Mouse (Mus musculus): ENCODE data around the gene Gm21970.

Gene Gm21970

GRCm38 (mm10) chr16:91463400-91463799 lies 71.9 kb downstream of the Gm21970 start:
- DNase-seq (ENCODE audit: low spot score): no peak

DNA sequence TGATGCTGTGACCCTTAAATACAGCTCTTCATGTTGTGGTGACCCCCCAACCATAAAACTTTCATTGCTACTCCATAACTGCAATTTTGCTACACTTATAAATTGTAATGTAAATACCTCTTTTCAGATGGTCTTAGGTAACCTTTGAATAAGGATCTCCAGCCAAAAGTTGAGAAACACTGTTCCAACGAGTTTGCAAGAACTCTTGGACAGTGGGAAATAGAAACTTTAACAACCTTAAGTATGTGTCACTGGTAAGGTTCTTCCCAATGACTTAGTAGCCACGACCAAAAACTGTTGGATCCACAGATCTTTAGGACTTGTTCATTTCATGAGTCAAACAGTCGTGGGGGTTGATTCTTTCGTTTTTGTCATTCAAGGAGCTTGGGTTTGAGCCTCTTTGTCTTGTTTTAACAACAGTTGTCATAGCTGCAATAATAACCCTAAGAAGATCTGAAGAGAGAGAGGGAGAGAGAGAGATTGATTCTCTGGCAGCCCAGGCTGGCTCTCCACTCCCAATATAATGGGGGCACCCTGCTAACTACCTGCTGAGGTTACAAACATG lies 72.4 kb downstream of the Gm21970 start:
- no peak for DNase-seq (ENCODE audit: low spot score)

GRCm38 (mm10) chr16:91464594-91465504 lies 73.3 kb downstream of the Gm21970 start:
- peak; percentile 87 for DNase-seq (ENCODE audit: low spot score)

DNA sequence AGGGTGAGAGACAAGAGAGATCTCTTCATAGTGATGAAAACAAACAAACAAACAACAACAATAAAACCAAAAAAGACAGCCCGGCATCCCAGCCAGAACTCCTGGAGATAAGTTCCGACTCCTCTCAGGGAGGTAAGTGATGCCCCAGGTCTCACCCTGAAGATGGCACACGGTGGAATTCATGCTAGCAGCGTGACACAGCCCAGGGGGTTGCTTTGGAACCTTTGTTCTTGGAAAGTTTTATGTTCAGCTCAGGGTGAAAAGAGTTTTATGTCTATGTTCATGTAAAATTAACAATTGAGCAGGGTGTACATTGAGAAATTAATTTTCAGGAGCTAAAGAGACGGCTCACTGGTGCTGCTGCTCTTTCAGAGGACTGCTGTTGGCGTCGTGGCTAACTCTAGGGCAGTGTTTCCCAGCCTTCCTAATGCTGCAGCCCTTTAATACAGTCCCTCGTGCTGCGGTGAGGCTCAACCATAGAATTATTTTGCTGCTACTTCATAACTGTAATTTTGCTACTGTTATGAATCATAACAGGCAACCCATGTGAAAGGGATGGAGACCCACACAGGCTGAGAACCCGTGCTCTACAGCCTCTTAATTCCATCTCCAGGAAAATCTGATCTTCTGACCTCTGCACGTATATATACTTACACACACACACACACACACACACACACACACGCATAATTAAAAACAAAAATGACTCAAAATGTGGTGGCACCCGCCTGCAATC lies 74.2 kb downstream of the Gm21970 start:
- no peak for DNase-seq (ENCODE audit: low spot score)

GRCm38 (mm10) chr16:91466566-91466965 lies 75.0 kb downstream of the Gm21970 start:
- no peak for DNase-seq (ENCODE audit: low spot score)

Data from ovary, postnatal 36 days (tissue).